Mouse (Mus musculus) hindbrain, postnatal 0 days (tissue): ENCODE measurements around the gene Susd1. TPM values are rescaled to one million over a fixed set of nuclear protein-coding genes. Genes with fewer than 3 reads are reported as not detected.
A peak's percentile ranks its signal among the peaks of the same experiment; 100 is the strongest.

Experiments used
- ATAC-seq: fragments of 200-750 bp; cut with Nextera tagmentation; 2 replicates; pipeline ENCODE4 v1.8.0; 2017; ENCODE audit warnings: mild to moderate bottlenecking, moderate TSS enrichment, moderate library complexity
- DNase-seq: peaks from one replicate; pipeline ENCODE4 v3.0.0-alpha.2; 2015; ENCODE audit warnings: low spot score
- H3K27ac ChIP-seq: fragments of 300-500 bp; sonication (generic); 2 replicates; pipeline ENCODE4 v1.5.1; 2014; ENCODE audit warnings: mild to moderate bottlenecking
- H3K27me3 ChIP-seq: fragments of 300-500 bp; sonication (generic); 2 replicates; pipeline ENCODE4 v1.6.1; 2014; ENCODE audit warnings: low read length, mixed read lengths; ENCODE audit not compliant: insufficient read depth
- H3K36me3 ChIP-seq: fragments of 300-500 bp; sonication (generic); 2 replicates; pipeline ENCODE4 v1.6.1; 2014; ENCODE audit warnings: low read length, mixed read lengths; ENCODE audit not compliant: insufficient read depth
- H3K4me1 ChIP-seq: fragments of 300-500 bp; sonication (generic); 2 replicates; pipeline ENCODE4 v1.6.1; 2014; ENCODE audit warnings: antibody characterized with exemption, low read length, mixed read lengths; ENCODE audit not compliant: insufficient read depth
- H3K4me2 ChIP-seq: fragments of 300-500 bp; sonication (generic); 2 replicates; pipeline ENCODE4 v1.6.1; 2014; ENCODE audit warnings: low read depth, mild to moderate bottlenecking, low read length, moderate library complexity, mixed read lengths
- H3K4me3 ChIP-seq: fragments of 300-500 bp; sonication (generic); 2 replicates; pipeline ENCODE4 v1.5.1; 2014; ENCODE audit warnings: low read length
- H3K9ac ChIP-seq: fragments of 300-500 bp; sonication (generic); replicated peaks from 2 replicates; pipeline ENCODE4 v1.6.1; 2014; ENCODE audit warnings: mild to moderate bottlenecking, low read length, moderate library complexity, mixed read lengths
- H3K9me3 ChIP-seq: fragments of 300-500 bp; sonication (generic); 2 replicates; pipeline ENCODE4 v1.6.1; 2016; ENCODE audit warnings: low read length, mixed read lengths
- CTCF ChIP-seq: IDR thresholded peaks from 2 replicates; pipeline ENCODE4 v1.5.1; 2016; ENCODE audit warnings: antibody characterized with exemption, control low read depth, low read depth
- WGBS: fragments of 180-500 bp; shearing (Covaris S2); extraction: QIAGEN DNeasy Blood & Tissue Kit; methylation state at CpG from one replicate; pipeline ENCODE4 v1.1.7; 2014; 5-methylcytosine and 5-hydroxymethylcytosine counted together
- polyA plus RNA-seq: library from polyadenylated mRNA; unstranded; fragments of >200 nt; fragmentation: Nextera tagmentation; extraction: Ambion mirVana; gene quantifications from 2 replicates; pipeline ENCODE4 v1.2.1, GENCODE M21; 2015
- total RNA-seq: library from RNA; depleted of rRNA; stranded (reverse); fragments of >200 nt; gene quantifications from 2 replicates; pipeline ENCODE4 v1.2.3, GENCODE M21; 2014

Gene Susd1
- total and polyA plus RNA-seq, 2 experiments from 2014 or later: 2.7 to 10.8 TPM

- H3K4me2 ChIP-seq: no peak overlapping the region
- ATAC-seq: no peak
- H3K36me3 ChIP-seq: no peaks in the 10 kb centered on the region
- H3K9ac ChIP-seq: no peak overlapping the region
- H3K4me3 ChIP-seq: no peak overlapping the region
- no peak for TF ChIP-seq CTCF
- no peaks in the 10 kb centered on the region for H3K4me1 ChIP-seq
- no peaks in the 10 kb centered on the region for H3K27me3 ChIP-seq
- DNase-seq: no peak
- H3K9me3 ChIP-seq: no peaks in the 10 kb centered on the region
- no peak overlapping the region for H3K27ac ChIP-seq
- 51% methylated on average over 10 of the region's 10 CpGs for WGBS
Measured at GRCm38 (mm10) chr4:59364229-59365173, 73.9 kb downstream of the Susd1 start.

GRCm38 (mm10) chr4:59363041-59363440, 75.4 kb downstream of the Susd1 start:
- WGBS: 81% methylated on average over 9 of the region's 9 CpGs
- TF ChIP-seq CTCF: no peak
- DNase-seq: no peak
- H3K9me3 ChIP-seq: no peaks in the 10 kb centered on the region
- no peaks in the 10 kb centered on the region for H3K4me1 ChIP-seq
- H3K4me3 ChIP-seq: no peak overlapping the region
- no peak overlapping the region for H3K4me2 ChIP-seq
- no peak overlapping the region for H3K27ac ChIP-seq
- no peaks in the 10 kb centered on the region for H3K27me3 ChIP-seq
- H3K36me3 ChIP-seq: no peaks in the 10 kb centered on the region
- no peak for ATAC-seq
- no peak overlapping the region for H3K9ac ChIP-seq

GRCm38 (mm10) chr4:59360704-59361103, 77.7 kb downstream of the Susd1 start:
- no peaks in the 10 kb centered on the region for H3K27me3 ChIP-seq
- no peak overlapping the region for H3K9ac ChIP-seq
- peak; percentile 89 for TF ChIP-seq CTCF
- H3K27ac ChIP-seq: no peak overlapping the region
- DNase-seq (peak; percentile 88), ATAC-seq (peak; percentile 59; the same call in 1 of the 2 replicates)
- H3K36me3 ChIP-seq: no peaks in the 10 kb centered on the region
- no peak overlapping the region for H3K4me3 ChIP-seq
- no peaks in the 10 kb centered on the region for H3K4me1 ChIP-seq
- H3K4me2 ChIP-seq: peak overlapping the region; percentile 29; the same call in 1 of the 2 replicates
- 2% methylated on average over 15 of the region's 15 CpGs for WGBS
- no peaks in the 10 kb centered on the region for H3K9me3 ChIP-seq

GRCm38 (mm10) chr4:59359921-59360320, 78.5 kb downstream of the Susd1 start:
- Histone ChIP-seq H3K27me3 (no peaks in the 10 kb centered on the region), H3K4me2 (no peak overlapping the region), H3K9me3 (no peaks in the 10 kb centered on the region), H3K9ac (no peak overlapping the region), H3K4me1 (no peaks in the 10 kb centered on the region), H3K4me3 (no peak overlapping the region), H3K27ac (no peak overlapping the region), H3K36me3 (no peaks in the 10 kb centered on the region)
- no peak for TF ChIP-seq CTCF
- WGBS: 86% methylated on average over 8 of the region's 8 CpGs
- no peak for DNase-seq
- no peak for ATAC-seq

- no peak for TF ChIP-seq CTCF
- Histone ChIP-seq H3K9ac (no peak overlapping the region), H3K27me3 (no peaks in the 10 kb centered on the region), H3K4me3 (no peak overlapping the region), H3K27ac (no peak overlapping the region), H3K36me3 (no peaks in the 10 kb centered on the region), H3K4me2 (no peak overlapping the region), H3K9me3 (no peaks in the 10 kb centered on the region), H3K4me1 (no peaks in the 10 kb centered on the region)
- no peak for ATAC-seq
- no peak for DNase-seq
- WGBS: 87% methylated on average over 10 of the region's 10 CpGs
Measured at GRCm38 (mm10) chr4:59358960-59359359, 79.5 kb downstream of the Susd1 start.

GRCm38 (mm10) chr4:59355421-59355820, 83.0 kb downstream of the Susd1 start:
- ATAC-seq: no peak
- WGBS: 73% methylated on average over 1 of the region's 1 CpGs
- no peak overlapping the region for H3K27ac ChIP-seq

GRCm38 (mm10) chr4:59354666-59355065, 83.8 kb downstream of the Susd1 start:
- H3K4me2 ChIP-seq: no peak overlapping the region
- no peak for DNase-seq
- 90% methylated on average over 3 of the region's 3 CpGs for WGBS
- no peak for TF ChIP-seq CTCF
- H3K9me3 ChIP-seq: no peaks in the 10 kb centered on the region
- no peak overlapping the region for H3K4me3 ChIP-seq
- H3K9ac ChIP-seq: no peak overlapping the region
- H3K27ac ChIP-seq: no peak overlapping the region
- H3K4me1 ChIP-seq: no peaks in the 10 kb centered on the region
- no peak for ATAC-seq
- no peaks in the 10 kb centered on the region for H3K36me3 ChIP-seq
- no peaks in the 10 kb centered on the region for H3K27me3 ChIP-seq

More at GRCm38 (mm10) chr4:59355421-59355820, 83.0 kb downstream of the Susd1 start:
- Histone ChIP-seq H3K4me1 (no peaks in the 10 kb centered on the region), H3K4me2 (no peak overlapping the region), H3K4me3 (no peak overlapping the region), H3K9ac (no peak overlapping the region), H3K27me3 (no peaks in the 10 kb centered on the region), H3K36me3 (no peaks in the 10 kb centered on the region), H3K9me3 (no peaks in the 10 kb centered on the region)
- DNase-seq: no peak
- no peak for TF ChIP-seq CTCF
